ENCODE assay signal across 11 mouse cellular contexts in genomic region chr10:39322143-39322542, GRCm38 (mm10). TPM values are rescaled to one million over a fixed set of nuclear protein-coding genes. Genes with fewer than 3 reads are reported as not detected.
DNase-seq lines count a peak whose midpoint lies in the region; ATAC-seq lines count a peak whose summit lies in the region.
"Had no signal": no experiment of that assay in that cellular context is flagged by ENCODE, and none has a peak within 500 bp of the region (broad histone marks: within the 10 kb centered on the region; RNA-seq: fewer than 3 reads in every experiment).

No protein-coding gene starts in this region.

- peaks cover 27% of the 10 kb centered on the region for H3K4me1 ChIP-seq in forebrain, embryonic 13.5 days
- peaks cover 15% of the 10 kb centered on the region for H3K4me1 ChIP-seq in forebrain, embryonic 10.5 days
- H3K4me1 ChIP-seq in limb, embryonic 15.5 days: peaks cover 17% of the 10 kb centered on the region

- no peaks in the 10 kb centered on the region for H3K36me3 ChIP-seq in forebrain, embryonic 13.5 days (ENCODE audit: poor library complexity, severe bottlenecking)
- H3K36me3 ChIP-seq in forebrain, embryonic 10.5 days (replicated peaks): no peaks in the 10 kb centered on the region
- no peaks in the 10 kb centered on the region for H3K36me3 ChIP-seq in limb, embryonic 15.5 days

- no peak for ATAC-seq in forebrain, embryonic 13.5 days
- ATAC-seq in limb, embryonic 15.5 days (ENCODE audit: insufficient number of reproducible peaks, low FRiP score, low TSS enrichment, low read depth): no peak

- no peak overlapping the region for H3K9ac ChIP-seq in forebrain, embryonic 13.5 days
- no peak overlapping the region for H3K9ac ChIP-seq in limb, embryonic 15.5 days
- H3K9ac ChIP-seq: liver, embryonic 14.5 days had no signal

- no peak overlapping the region for H3K4me3 ChIP-seq in forebrain, embryonic 13.5 days
- no peak overlapping the region for H3K4me3 ChIP-seq in forebrain, embryonic 10.5 days
- no peak overlapping the region for H3K4me3 ChIP-seq in limb, embryonic 15.5 days

- DNase-seq in forebrain, embryonic 10.5 days (ENCODE audit: extremely low spot score, low spot score): no peak
- DNase-seq in left cerebral cortex, postnatal 4 days: peak; percentile 46
- no peak for DNase-seq in left cerebral cortex, postnatal 10 days (ENCODE audit: extremely low spot score in 1 of 2, low spot score in 2 of 2)
- peak; percentile 79 for DNase-seq in MN1 (ENCODE audit: low spot score)
- no peak for DNase-seq in ovary, postnatal 10 days (ENCODE audit: low spot score)
- DNase-seq in kidney, postnatal 36 days: no peak
- DNase-seq: kidney, adult 9 months; layer of hippocampus, postnatal 36 days had no signal

- WGBS in forebrain, embryonic 13.5 days: 66% methylated on average over 4 of the region's 4 CpGs
- WGBS in forebrain, embryonic 10.5 days: 85% methylated on average over 4 of the region's 4 CpGs
- WGBS in limb, embryonic 15.5 days: 50% methylated on average over 4 of the region's 4 CpGs

- no peak overlapping the region for H3K4me2 ChIP-seq in forebrain, embryonic 13.5 days
- H3K4me2 ChIP-seq in limb, embryonic 15.5 days: no peak overlapping the region

- H3K27me3 ChIP-seq in forebrain, embryonic 13.5 days: no peaks in the 10 kb centered on the region
- H3K27me3 ChIP-seq in forebrain, embryonic 10.5 days (ENCODE audit: poor library complexity, severe bottlenecking): no peaks in the 10 kb centered on the region
- no peaks in the 10 kb centered on the region for H3K27me3 ChIP-seq in limb, embryonic 15.5 days

- H3K9me3 ChIP-seq in forebrain, embryonic 13.5 days (replicated peaks): no peaks in the 10 kb centered on the region
- H3K9me3 ChIP-seq in forebrain, embryonic 10.5 days: no peaks in the 10 kb centered on the region
- no peaks in the 10 kb centered on the region for H3K9me3 ChIP-seq in limb, embryonic 15.5 days

- intact Hi-C loops in left cerebral cortex, postnatal 4 days (cut with DNase I): no loop called here
- intact Hi-C loops in left cerebral cortex, postnatal 10 days (cut with DNase I): loop anchor here (2.0 kb wide), 1 partner anchor 13 kb away; no protein-coding TSS in a partner anchor

- peak overlapping the region; percentile 83 for H3K27ac ChIP-seq in forebrain, embryonic 13.5 days
- H3K27ac ChIP-seq in forebrain, embryonic 10.5 days: no peak overlapping the region
- H3K27ac ChIP-seq in limb, embryonic 15.5 days: peak overlapping the region; percentile 47
- H3K27ac ChIP-seq: liver, embryonic 14.5 days had no signal

RNA-seq across cellular contexts. Expression of gene Fyn, which starts 46.5 kb away (rescaled TPM):
- polyA plus RNA-seq in forebrain, embryonic 13.5 days (2015; fragmentation: Nextera tagmentation; extraction: Ambion mirVana): 58.8 and 61.4 TPM in 2 replicates
- 20.5 and 21.4 TPM in 2 replicates for polyA plus RNA-seq in forebrain, embryonic 10.5 days (2016; fragmentation: Nextera tagmentation; extraction: Ambion mirVana)
- 100 to 1,000 TPM; 211 to 217 TPM for total RNA-seq in left cerebral cortex, postnatal 4 days (2021)
- 100 to 1,000 TPM; 176 to 188 TPM for total RNA-seq in left cerebral cortex, postnatal 10 days (2021)
- polyA plus RNA-seq in limb, embryonic 15.5 days (2015; fragmentation: Nextera tagmentation; extraction: Ambion mirVana): 34.5 and 38.6 TPM in 2 replicates

Comparison
In these comparisons a context has a peak if more than half of its experiments do, and no peak if none do; other contexts are left out.
1. DNase-seq: peak in left cerebral cortex, postnatal 4 days (single experiment) and MN1 (single experiment); none in forebrain, embryonic 10.5 days (single experiment), left cerebral cortex, postnatal 10 days (0 of 2), ovary, postnatal 10 days (single experiment) and kidney, postnatal 36 days (0 of 2).